Mouse (Mus musculus) erythroblast, embryonic 14.5 days (primary cell): Measurements from ENCODE around the gene Cetn4.

Source experiments
- GATA1 ChIP-seq: IDR thresholded peaks from 2 replicates; pipeline ENCODE4 v1.6.1; 2012; ENCODE audit warnings: low read length, inconsistent platforms, mixed read lengths
- TAL1 ChIP-seq: IDR thresholded peaks from 3 replicates; pipeline ENCODE4 v1.6.1; 2012; ENCODE audit warnings: low read length, inconsistent platforms, mixed read lengths

DNA sequence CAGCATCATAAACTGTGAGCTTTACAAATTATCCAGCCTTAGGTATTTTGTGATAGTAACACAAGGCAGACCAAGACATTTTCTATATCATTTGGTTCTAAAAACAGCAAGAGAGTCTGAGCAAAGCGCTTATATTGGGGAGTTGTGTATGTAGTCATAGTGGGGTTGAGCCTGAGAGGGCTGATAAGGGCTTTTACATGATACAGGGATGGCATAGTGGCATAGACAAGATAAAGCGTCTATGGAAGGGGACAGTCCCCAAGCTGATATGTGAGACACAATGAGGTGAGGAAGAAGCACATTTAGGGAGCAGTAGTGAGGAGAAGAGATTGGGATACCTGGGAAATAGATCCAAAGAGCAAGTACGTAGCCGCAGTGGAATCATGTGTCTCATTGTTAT, 21.5 kb upstream of the Cetn4 start:
- no peak for TF ChIP-seq GATA1
- no peak for TF ChIP-seq TAL1
